Mouse (Mus musculus) mouse embryonic stem cell (cell line): ENCODE results near the gene Adam10.

Experiments
- in situ Hi-C, 2 experiments: fragments of 300-500 bp; cut with MboI; formaldehyde crosslinking; loops; 1 replicate in 1 of 2; 3 replicates in 1 of 2; pipeline ENCODE4 v1.14.3; 2019 to 2020; ENCODE audit warnings: low sequenced_read_pairs in 2 of 2, low pct_unique_long_range_greater_than_20kb in 1 of 2, mixed read lengths in 1 of 2; ENCODE audit not compliant: unreplicated experiment in 1 of 2

The Adam10 gene

DNA sequence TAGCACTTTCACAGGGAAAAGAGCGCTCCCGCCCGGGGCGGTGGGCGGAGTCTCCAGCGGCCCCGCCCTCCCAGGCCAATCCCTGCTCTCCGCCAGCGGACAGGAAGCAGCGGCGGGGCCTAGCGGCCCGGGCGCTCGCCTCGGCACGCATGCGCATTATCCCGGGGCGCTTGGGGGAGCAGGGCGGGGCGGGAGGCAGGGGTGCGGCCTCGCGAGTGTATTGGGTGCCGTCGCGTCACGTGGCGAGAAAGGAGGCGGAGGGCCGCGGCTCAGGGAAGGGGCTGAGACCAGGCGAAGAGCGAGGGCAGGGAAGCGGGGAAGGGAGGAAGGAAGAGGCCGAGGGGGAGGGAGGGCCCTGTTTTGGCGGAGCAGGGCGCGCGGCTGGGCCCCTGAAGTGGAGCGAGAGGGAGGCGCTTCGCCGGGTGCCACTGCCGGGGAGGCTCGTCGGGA, at the start of gene Adam10:
Adam10 (plus strand) TSS at position 316 of the 450 bp plus-strand sequence.
- in situ Hi-C loops, result loop anchor here (10.0 kb wide), 1 partner anchor 246 kb away; no protein-coding TSS in a partner anchor

DNA sequence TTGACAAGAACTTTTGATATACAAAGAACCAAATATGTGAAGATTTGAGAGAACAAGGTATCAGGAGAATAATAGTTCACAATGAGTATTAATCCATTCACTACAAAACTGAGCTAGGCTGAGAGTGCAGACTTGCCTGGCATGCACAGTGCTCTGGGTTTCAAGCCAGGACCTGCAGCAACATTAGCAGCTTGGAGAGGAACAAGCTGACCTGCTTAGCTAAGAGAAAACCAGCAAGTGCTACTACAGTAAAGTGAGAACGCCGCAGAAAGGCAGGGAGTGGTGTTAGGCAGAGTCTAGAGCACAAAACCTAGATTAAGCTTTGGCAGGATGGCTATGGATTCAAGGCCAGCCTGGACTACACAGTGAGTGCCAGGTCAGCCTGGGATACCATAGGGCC, 49.1 kb upstream of the Adam10 start:
- in situ Hi-C loops, result no loop called here

GRCm38 (mm10) chr9:70631665-70632064, 47.1 kb upstream of the Adam10 start:
- in situ Hi-C loops, result no loop called here

DNA sequence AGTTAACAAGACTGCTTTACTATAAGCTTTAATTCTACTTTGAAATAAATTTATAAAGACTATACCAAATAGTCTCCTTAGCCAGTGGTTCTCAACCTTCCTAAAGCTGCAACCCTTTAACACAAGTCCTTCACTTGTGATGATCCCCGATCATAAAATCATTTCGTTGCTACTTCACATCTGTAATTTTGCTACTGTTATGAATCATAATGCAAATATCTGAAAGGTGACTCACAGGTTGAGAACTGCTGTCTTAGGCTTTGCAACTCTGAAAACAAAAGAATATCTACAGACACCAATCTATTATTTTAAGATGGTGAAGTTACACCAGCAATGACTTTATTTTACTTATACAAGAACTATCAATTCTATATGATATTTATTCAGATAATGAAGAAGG, 42.0 kb upstream of the Adam10 start:
- in situ Hi-C loops, result no loop called here

DNA sequence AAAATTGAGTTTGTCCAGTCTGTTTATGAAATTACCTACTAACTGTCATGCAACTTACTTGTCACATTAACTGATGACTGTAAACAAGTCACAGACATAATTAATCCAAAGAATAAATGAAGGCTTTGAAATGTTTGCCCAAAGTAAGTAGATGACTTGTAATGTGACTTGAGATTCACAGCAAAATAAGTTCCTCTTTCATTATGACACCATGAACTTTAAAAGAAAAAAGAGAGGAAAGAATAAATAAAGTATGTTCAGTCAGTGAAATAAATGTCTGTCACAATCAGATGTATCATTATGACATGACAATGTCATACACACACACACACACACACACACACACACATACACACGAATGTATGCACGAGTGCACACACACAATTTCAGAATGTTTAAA, 28.5 kb upstream of the Adam10 start:
- in situ Hi-C loops, result no loop called here

DNA sequence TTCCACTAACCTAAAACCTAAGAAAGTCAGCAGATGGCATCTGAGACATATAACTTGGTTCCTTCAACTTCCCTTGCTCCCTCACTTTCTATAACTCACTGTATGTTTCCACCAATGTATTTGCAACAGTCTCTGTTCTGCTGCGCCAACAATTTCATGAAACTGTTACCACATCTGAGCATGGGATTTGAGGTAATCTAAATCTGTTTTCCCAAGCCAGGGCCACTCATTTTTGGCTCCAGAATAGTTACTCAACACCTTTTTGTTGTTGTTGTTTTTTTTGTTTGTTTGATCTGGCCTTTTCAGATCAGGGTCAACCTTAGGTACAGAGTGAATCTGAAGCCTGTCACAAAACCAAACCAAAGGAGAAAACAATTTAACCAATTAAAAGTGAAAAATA, 27.8 kb upstream of the Adam10 start:
- in situ Hi-C loops, result no loop called here

- in situ Hi-C loops, result no loop called here
These were observed 26.6 kb upstream of the Adam10 start for GRCm38 (mm10) chr9:70652221-70652620.

- in situ Hi-C loops, result no loop called here
These were observed 24.9 kb upstream of the Adam10 start for GRCm38 (mm10) chr9:70653875-70654274.

DNA sequence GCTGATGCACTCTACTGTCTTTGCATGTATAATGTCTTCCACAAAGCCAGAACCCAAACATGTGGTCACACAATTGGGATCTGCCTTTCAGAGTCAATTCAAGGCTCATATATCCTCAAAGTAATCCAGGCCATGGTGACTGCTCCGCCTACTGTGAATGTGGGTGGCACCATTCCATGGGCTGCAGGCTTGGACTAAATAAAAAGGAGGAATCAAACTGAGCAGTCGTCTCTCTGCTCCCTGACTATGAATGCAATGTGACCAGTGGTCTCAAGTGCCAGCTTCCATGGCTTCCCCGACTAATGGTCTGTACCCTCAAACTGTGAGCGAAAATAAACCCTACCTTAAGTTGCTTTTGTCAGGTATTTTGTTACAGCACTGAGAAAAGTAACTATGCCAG, 24.3 kb upstream of the Adam10 start:
- in situ Hi-C loops, result no loop called here

GRCm38 (mm10) chr9:70655764-70656129, 23.1 kb upstream of the Adam10 start:
- in situ Hi-C loops, result no loop called here

- in situ Hi-C loops, result no loop called here
These were observed 22.4 kb upstream of the Adam10 start, which contains the start of gene Gm10642 for GRCm38 (mm10) chr9:70656130-70657007. TSS of gene Gm10642 (plus strand) at chr9:70656251.

DNA sequence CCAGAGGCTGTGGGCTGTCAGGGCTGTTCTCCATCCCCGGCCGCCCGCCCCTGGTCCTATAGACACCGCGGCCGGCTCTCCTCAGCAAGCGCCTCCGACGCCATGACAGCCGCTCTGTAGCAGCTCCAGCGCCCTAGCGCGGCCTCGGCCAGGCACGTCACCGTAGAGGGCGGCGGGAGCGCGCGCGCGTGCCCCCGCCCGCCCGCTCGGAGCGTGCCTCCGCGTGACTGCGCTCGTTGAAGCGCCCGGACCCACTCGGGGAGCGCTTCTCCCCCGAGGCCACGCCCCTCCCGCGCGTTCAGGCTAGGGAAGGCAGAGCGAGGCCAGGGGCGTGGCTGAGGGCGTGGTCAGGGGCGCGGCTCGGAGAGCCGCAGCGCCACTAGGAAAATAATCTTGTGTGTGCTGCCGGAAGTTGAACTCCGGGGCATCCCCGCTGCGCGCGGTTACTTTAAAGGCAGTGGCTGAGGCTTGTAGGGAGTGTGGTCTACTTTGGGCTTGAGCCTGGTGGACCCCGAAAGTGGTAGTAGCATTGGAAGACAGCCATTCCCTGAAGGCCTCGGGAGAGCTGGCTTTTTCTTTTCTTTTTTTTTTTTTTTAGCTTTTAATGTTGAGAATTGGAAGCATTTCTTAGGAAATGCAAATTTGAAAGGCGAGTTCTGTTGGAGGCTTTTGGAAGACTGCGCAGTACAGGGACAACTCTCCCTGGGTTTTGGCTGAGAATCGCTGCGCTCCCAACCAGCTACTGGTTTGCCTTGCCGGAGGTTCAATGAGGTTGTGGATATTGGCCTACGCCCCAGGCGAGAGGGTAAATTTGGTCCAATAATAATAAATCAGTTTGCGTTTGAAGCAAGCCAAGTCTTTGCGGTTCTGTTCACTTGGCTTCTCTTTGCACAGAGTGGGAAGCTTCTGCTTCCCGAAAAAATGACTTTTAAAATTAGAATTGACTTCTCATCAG, 21.5 kb upstream of the Adam10 start, which contains the start of gene Mindy2:
Mindy2 (minus strand) TSS at position 162 of the 955 bp plus-strand sequence.
- in situ Hi-C loops, result no loop called here

DNA sequence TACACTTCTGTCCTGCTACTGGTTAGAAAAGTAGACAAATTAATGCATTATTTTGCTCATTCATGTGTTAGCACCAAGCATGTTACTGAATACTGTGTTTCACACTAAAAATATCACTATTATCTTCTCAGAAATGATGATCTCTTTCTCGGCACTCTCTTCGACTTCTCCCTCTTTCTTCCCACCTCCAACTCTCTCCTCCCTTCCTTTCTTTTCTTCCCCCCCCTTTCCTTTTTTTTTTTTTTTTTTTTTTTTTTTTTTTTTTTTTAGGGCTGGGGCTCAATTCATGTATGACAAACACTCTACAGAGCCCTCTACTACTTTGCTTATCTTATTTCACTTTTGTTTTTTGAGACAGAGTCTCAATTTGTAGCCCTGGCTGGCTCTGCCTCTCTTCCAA, 20.5 kb upstream of the Adam10 start:
- in situ Hi-C loops, result no loop called here

DNA sequence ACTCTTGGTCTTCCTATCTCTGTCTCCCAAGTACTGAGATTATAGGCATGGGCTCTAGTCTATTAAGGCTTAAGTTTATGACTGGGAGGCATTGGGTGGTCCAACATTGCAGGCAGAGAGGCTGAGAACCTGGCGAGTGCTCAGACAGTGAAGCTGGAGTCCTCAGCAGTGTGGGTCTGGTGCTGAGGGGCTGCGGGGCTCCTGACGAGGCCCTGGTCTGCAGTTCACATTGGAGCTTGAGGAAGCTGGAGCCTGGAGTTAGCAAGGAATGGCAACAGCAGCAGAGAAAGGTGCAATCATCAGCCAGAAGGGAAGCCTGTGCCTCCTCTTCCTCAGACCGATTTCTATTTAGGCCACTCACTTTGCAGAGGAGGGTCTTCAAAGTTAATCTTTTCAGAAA, 13.9 kb upstream of the Adam10 start:
- in situ Hi-C loops, result no loop called here

- in situ Hi-C loops, result no loop called here
These were observed 13.2 kb upstream of the Adam10 start for GRCm38 (mm10) chr9:70665372-70666145.

DNA sequence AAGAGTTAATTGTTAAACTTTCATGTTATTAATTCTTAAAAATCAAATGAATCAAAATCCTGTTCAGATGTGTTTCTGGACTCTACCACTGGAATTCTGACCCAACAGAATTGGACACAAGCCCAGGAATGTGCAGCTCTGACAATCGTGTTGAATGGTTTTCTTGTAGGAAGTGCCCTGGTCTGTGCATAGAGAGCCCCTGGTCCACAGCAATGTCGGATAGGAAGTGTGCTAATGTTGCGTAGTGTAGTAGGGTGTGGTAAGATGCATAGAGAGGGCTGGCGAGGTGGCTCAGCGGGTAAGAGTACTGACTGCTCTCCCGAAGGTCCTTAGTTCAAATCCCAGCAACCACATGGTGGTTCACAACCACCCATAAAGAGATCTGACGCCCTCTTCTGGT, 12.0 kb upstream of the Adam10 start:
- in situ Hi-C loops, result no loop called here

- in situ Hi-C loops, result no loop called here
These were observed 10.7 kb upstream of the Adam10 start for GRCm38 (mm10) chr9:70668048-70668447.

GRCm38 (mm10) chr9:70669197-70669596, 9.6 kb upstream of the Adam10 start:
- in situ Hi-C loops, result no loop called here
